Mouse (Mus musculus) MEL (cell line): Measurements from ENCODE around the gene Arhgap42. TPM values are rescaled to one million over a fixed set of nuclear protein-coding genes. Genes with fewer than 3 reads are reported as not detected.

Experiments
- DNase-seq: peaks from one replicate; pipeline ENCODE4 v3.0.0; 2011; ENCODE audit warnings: low read depth, low spot score
- H3K27ac ChIP-seq: 2 replicates; pipeline ENCODE4 v1.5.1; 2012; ENCODE audit warnings: low read depth, mild to moderate bottlenecking, control low read depth, low read length, moderate library complexity; ENCODE audit not compliant: control insufficient read depth
- H3K27me3 ChIP-seq, 2 experiments: fragments of 150-350 bp in 1 of 2; sonication (generic) in 1 of 2; 2 replicates each; pipeline ENCODE4 v1.6.1; 2012; ENCODE audit warnings: low read length in 2 of 2, mild to moderate bottlenecking in 2 of 2, improper control_type of control experiment in 1 of 2, moderate library complexity in 1 of 2; ENCODE audit not compliant: insufficient read depth in 2 of 2, control insufficient read depth in 1 of 2
- H3K36me3 ChIP-seq, 2 experiments: 2 replicates each; pipeline ENCODE4 v1.6.1; 2012 to 2014; ENCODE audit warnings: low read length in 2 of 2, improper control_type of control experiment in 1 of 2, inconsistent platforms in 1 of 2, mild to moderate bottlenecking in 1 of 2; ENCODE audit not compliant: insufficient read depth in 2 of 2, control insufficient read depth in 1 of 2
- H3K4me1 ChIP-seq, 2 experiments: fragments of 150-350 bp in 1 of 2; sonication (generic) in 1 of 2; 2 replicates each; pipeline ENCODE4 v1.6.1; 2012; ENCODE audit warnings: low read length in 2 of 2, improper control_type of control experiment in 1 of 2, mild to moderate bottlenecking in 1 of 2; ENCODE audit not compliant: insufficient read depth in 2 of 2, control insufficient read depth in 1 of 2
- H3K4me3 ChIP-seq, 2 experiments: fragments of 150-350 bp in 1 of 2; sonication (generic) in 1 of 2; 2 replicates each; pipeline ENCODE4 v1.5.1; 2012; ENCODE audit warnings: low read depth in 2 of 2, low read length in 2 of 2, mild to moderate bottlenecking in 2 of 2, moderate library complexity in 2 of 2, control low read depth in 1 of 2, improper control_type of control experiment in 1 of 2; ENCODE audit not compliant: control insufficient read depth in 1 of 2, insufficient read depth in 1 of 2
- H3K79me2 ChIP-seq: 2 replicates; pipeline ENCODE4 v1.6.1; 2012; ENCODE audit warnings: mild to moderate bottlenecking, low read length, moderate library complexity; ENCODE audit not compliant: control insufficient read depth, poor library complexity, insufficient read depth
- H3K9ac ChIP-seq: 2 replicates; pipeline ENCODE4 v1.6.1; 2012; ENCODE audit warnings: low read depth, mild to moderate bottlenecking, control low read depth, low read length, moderate library complexity; ENCODE audit not compliant: control insufficient read depth, poor library complexity, severe bottlenecking
- H3K9me3 ChIP-seq: fragments of 150-350 bp; sonication (generic); replicated peaks from 2 replicates; pipeline ENCODE4 v1.6.1; 2012; ENCODE audit warnings: mild to moderate bottlenecking, low read length, improper control_type of control experiment, moderate library complexity; ENCODE audit not compliant: insufficient read depth
- CHD1 ChIP-seq: IDR thresholded peaks from 2 replicates; pipeline ENCODE4 v1.6.1; 2012; ENCODE audit warnings: low read depth, mild to moderate bottlenecking, inconsistent platforms, low read length, improper control_type of control experiment
- CTCF ChIP-seq, 3 experiments: IDR thresholded peaks in 2 of 3; conservative IDR thresholded peaks in 1 of 3; 2 replicates each; pipeline ENCODE4 v1.5.1; 2011 to 2012; ENCODE audit warnings: low read length in 3 of 3, low read depth in 2 of 3, mild to moderate bottlenecking in 2 of 3, improper control_type of control experiment in 1 of 3, inconsistent platforms in 1 of 3, mixed read lengths in 1 of 3, moderate library complexity in 1 of 3; ENCODE audit not compliant: control insufficient read depth in 1 of 3, insufficient read depth in 1 of 3, poor library complexity in 1 of 3, severe bottlenecking in 1 of 3
- ETS1 ChIP-seq: IDR thresholded peaks from 2 replicates; pipeline ENCODE4 v1.6.1; 2012; ENCODE audit warnings: low read depth, mild to moderate bottlenecking, inconsistent platforms, low read length, improper control_type of control experiment, moderate library complexity
- GABPA ChIP-seq: IDR thresholded peaks from 2 replicates; pipeline ENCODE4 v1.6.1; 2012; ENCODE audit warnings: low read depth, mild to moderate bottlenecking, inconsistent platforms, low read length, improper control_type of control experiment, moderate library complexity
- GATA1 ChIP-seq: IDR thresholded peaks from 2 replicates; pipeline ENCODE4 v1.6.1; 2011; ENCODE audit warnings: low read depth, low read length, improper control_type of control experiment
- HCFC1 ChIP-seq: IDR thresholded peaks from 2 replicates; pipeline ENCODE4 v1.6.1; 2012; ENCODE audit warnings: low read depth, mild to moderate bottlenecking, inconsistent platforms, low read length, improper control_type of control experiment, moderate library complexity
- JUND ChIP-seq: IDR thresholded peaks from 2 replicates; pipeline ENCODE4 v1.6.1; 2011; ENCODE audit warnings: low read depth, mild to moderate bottlenecking, improper control_type of control experiment, low read length
- KAT2A ChIP-seq: conservative IDR thresholded peaks from 2 replicates; pipeline ENCODE4 v1.6.1; 2012; ENCODE audit warnings: low read depth, low read length, improper control_type of control experiment, inconsistent platforms
- MAFK ChIP-seq: IDR thresholded peaks from 2 replicates; pipeline ENCODE4 v1.6.1; 2011; ENCODE audit warnings: low read depth, mild to moderate bottlenecking, low read length, improper control_type of control experiment, borderline replicate concordance
- MAX ChIP-seq: IDR thresholded peaks from 2 replicates; pipeline ENCODE4 v1.6.1; 2011; ENCODE audit warnings: low read length, improper control_type of control experiment
- MEF2A ChIP-seq: IDR thresholded peaks from 2 replicates; pipeline ENCODE4 v1.6.1; 2014; ENCODE audit warnings: low read depth, mild to moderate bottlenecking, inconsistent platforms, low read length, improper control_type of control experiment; ENCODE audit not compliant: poor library complexity, insufficient replicate concordance, severe bottlenecking; ENCODE audit errors: extremely low read depth
- POLR2AphosphoS2 ChIP-seq: IDR thresholded peaks from 2 replicates; pipeline ENCODE4 v1.6.1; 2011; ENCODE audit warnings: low read length, improper control_type of control experiment
- POLR2AphosphoS5 ChIP-seq: IDR thresholded peaks from 2 replicates; pipeline ENCODE4 v1.6.1; 2012; ENCODE audit warnings: low read depth, borderline replicate concordance, mild to moderate bottlenecking, inconsistent platforms, low read length, moderate library complexity, mixed read lengths
- SIN3A ChIP-seq: IDR thresholded peaks from 2 replicates; pipeline ENCODE4 v1.6.1; 2012; ENCODE audit warnings: low read length, improper control_type of control experiment, inconsistent platforms
- SMC3 ChIP-seq: IDR thresholded peaks from 2 replicates; pipeline ENCODE4 v1.6.1; 2011; ENCODE audit warnings: low read depth, low read length, improper control_type of control experiment
- TBP ChIP-seq: IDR thresholded peaks from 2 replicates; pipeline ENCODE4 v1.8.0; 2011; ENCODE audit warnings: low read depth, low read length, improper control_type of control experiment
- TCF12 ChIP-seq: IDR thresholded peaks from 2 replicates; pipeline ENCODE4 v1.6.1; 2014; ENCODE audit warnings: low read depth, mild to moderate bottlenecking, inconsistent platforms, low read length, improper control_type of control experiment, moderate library complexity
- UBTF ChIP-seq: IDR thresholded peaks from 2 replicates; pipeline ENCODE4 v1.6.1; 2012; ENCODE audit warnings: low read depth, mild to moderate bottlenecking, inconsistent platforms, low read length, improper control_type of control experiment, moderate library complexity, borderline replicate concordance; ENCODE audit not compliant: insufficient read depth
- USF2 ChIP-seq, 2 experiments: IDR thresholded peaks; 2 replicates each; pipeline ENCODE4 v1.6.1; 2011 to 2012; ENCODE audit warnings: improper control_type of control experiment in 2 of 2, low read length in 2 of 2, borderline replicate concordance in 1 of 2, inconsistent platforms in 1 of 2, low read depth in 1 of 2, mild to moderate bottlenecking in 1 of 2; ENCODE audit not compliant: insufficient read depth in 1 of 2
- ZKSCAN1 ChIP-seq: IDR thresholded peaks from 2 replicates; pipeline ENCODE4 v1.6.1; 2012; ENCODE audit warnings: low read depth, mild to moderate bottlenecking, inconsistent platforms, low read length, improper control_type of control experiment, moderate library complexity
- ZMIZ1 ChIP-seq: IDR thresholded peaks from 2 replicates; pipeline ENCODE4 v1.6.1; 2012; ENCODE audit warnings: low read depth, mild to moderate bottlenecking, inconsistent platforms, low read length, improper control_type of control experiment, moderate library complexity
- polyA plus RNA-seq, 2 experiments: library from polyadenylated mRNA; stranded (reverse) in 1 of 2; unstranded in 1 of 2; fragments of >175 nt in 1 of 2; fragments of >200 nt in 1 of 2; gene quantifications; 2 replicates each; pipeline versions ENCODE4 v1.2.1 to v1.2.4; 2012; ENCODE audit warnings: low replicate concordance in 2 of 2, low read depth in 1 of 2; ENCODE audit not compliant: insufficient read length in 2 of 2, insufficient read depth in 1 of 2, missing spikeins in 1 of 2
- total RNA-seq: library from RNA; depleted of rRNA; stranded (reverse); fragments of 300-350 nt; gene quantifications from 2 replicates; pipeline ENCODE4 v1.2.3, GENCODE M21; 2012

Gene Arhgap42
- total and polyA plus RNA-seq, 3 experiments: not detected

DNA sequence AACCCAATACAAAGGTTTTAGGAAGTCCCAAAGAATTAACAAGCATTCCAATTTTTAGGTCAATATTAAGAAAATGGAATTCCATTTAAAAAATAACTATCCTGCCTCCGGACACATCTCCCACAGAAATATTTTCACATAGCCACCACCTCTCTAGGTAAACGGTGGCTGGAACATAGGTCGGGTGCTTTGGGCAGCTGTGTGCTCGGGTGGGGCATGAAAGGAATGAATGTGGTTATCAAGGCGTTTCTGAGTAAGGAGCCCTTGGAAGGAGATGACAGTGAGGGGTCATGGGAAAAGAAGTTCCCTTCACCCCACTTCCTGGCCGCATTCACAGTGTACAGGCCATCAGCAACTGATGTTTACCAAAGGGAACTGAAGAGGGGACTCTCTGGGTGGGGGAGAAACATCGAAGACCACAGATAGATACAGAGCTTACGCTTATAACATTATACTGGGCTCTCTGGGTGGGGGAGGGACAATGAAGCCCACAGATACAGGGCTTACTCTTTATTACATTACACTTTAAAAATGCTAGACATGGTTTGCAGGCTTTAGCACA lies 38.0 kb downstream of the Arhgap42 start:
- Histone ChIP-seq H3K79me2 (no peaks in the 10 kb centered on the region), H3K9me3 (no peaks in the 10 kb centered on the region), H3K4me3 (no peak overlapping the region), H3K9ac (no peak overlapping the region), H3K36me3 (no peaks in the 10 kb centered on the region), H3K27ac (no peak overlapping the region), H3K27me3 (no peaks in the 10 kb centered on the region), H3K4me1 (no peaks in the 10 kb centered on the region)
- TF ChIP-seq MAX: no peak
- no peak for TF ChIP-seq GATA1
- TF ChIP-seq POLR2AphosphoS2: no peak
- TF ChIP-seq ZKSCAN1: no peak
- TF ChIP-seq CHD1: no peak
- no peak for TF ChIP-seq USF2 (IDR thresholded peaks at IDR 0.05; ENCODE audit: borderline replicate concordance in 1 of 2, insufficient read depth in 1 of 2, low read depth in 1 of 2, low read length in 2 of 2)
- no peak for TF ChIP-seq ETS1
- TF ChIP-seq MEF2A: no peak
- no peak for TF ChIP-seq SIN3A
- TF ChIP-seq ZMIZ1: no peak
- no peak for TF ChIP-seq JUND
- no peak for TF ChIP-seq TCF12
- TF ChIP-seq UBTF: no peak
- TF ChIP-seq TBP: no peak
- no peak for TF ChIP-seq HCFC1
- DNase-seq: no peak

DNA sequence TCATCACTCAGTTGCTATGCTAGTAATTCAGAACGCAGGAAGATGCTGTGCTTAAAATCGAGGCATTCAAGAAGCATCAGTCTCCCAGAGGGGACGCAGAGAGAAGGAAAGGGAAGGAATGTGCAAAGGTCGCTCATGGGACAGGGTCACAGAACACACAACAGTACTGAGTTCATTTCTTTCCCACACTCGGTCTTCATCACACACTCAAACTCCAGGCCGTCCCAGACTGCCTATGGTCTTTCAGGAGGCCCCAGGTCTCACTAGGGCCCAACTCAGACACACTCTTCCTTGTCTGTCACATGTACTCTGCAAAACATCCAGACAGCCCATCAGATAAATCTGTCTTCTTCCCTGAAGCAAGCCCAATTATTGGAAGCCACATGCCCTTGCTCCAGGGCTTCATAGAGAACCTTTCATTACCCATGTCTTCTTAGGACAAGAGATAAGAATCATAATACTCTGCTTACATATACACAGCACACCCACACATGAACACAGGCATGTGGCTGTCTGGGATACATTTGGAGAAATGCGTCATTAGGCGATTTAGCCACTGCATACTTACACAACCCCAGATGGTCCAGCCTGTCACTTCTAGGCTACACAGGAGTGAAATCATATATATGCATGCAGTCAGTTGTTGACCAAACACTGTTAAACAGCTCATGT lies 39.6 kb downstream of the Arhgap42 start:
- Histone ChIP-seq H3K27me3 (no peaks in the 10 kb centered on the region), H3K79me2 (no peaks in the 10 kb centered on the region), H3K9ac (no peak overlapping the region), H3K36me3 (no peaks in the 10 kb centered on the region), H3K4me1 (no peaks in the 10 kb centered on the region), H3K4me3 (no peak overlapping the region), H3K27ac (no peak overlapping the region), H3K9me3 (no peaks in the 10 kb centered on the region)
- no peak for DNase-seq
- TF ChIP-seq POLR2AphosphoS5 (no peak), CTCF (IDR thresholded peaks at IDR 0.05 in 2 of 3, conservative IDR thresholded peaks at IDR 0.05 in 1 of 3; ENCODE audit: control insufficient read depth in 1 of 3, insufficient read depth in 1 of 3, low read depth in 2 of 3, low read length in 3 of 3, poor library complexity in 1 of 3, severe bottlenecking in 1 of 3) (no peak), KAT2A (no peak), GATA1 (no peak), GABPA (no peak), SMC3 (no peak), MAFK (no peak), TBP (no peak)
